Mouse (Mus musculus) MEL (cell line): ENCODE measurements at regions not wholly inside any gene's neighbourhood (a gene's known extent, or its start where the extent isn't known, plus 50 kb on each side); places are given as distances from the start of the nearest gene placed in this dataset.
A peak's percentile ranks its signal among the peaks of the same experiment; 100 is the strongest.

Experiments
- DNase-seq: peaks from one replicate; pipeline ENCODE4 v3.0.0; 2011; ENCODE audit warnings: low read depth, low spot score
- H3K27ac ChIP-seq: 2 replicates; pipeline ENCODE4 v1.5.1; 2012; ENCODE audit warnings: low read depth, mild to moderate bottlenecking, control low read depth, low read length, moderate library complexity; ENCODE audit not compliant: control insufficient read depth
- H3K27me3 ChIP-seq, 2 experiments: fragments of 150-350 bp in 1 of 2; sonication (generic) in 1 of 2; 2 replicates each; pipeline ENCODE4 v1.6.1; 2012; ENCODE audit warnings: low read length in 2 of 2, mild to moderate bottlenecking in 2 of 2, improper control_type of control experiment in 1 of 2, moderate library complexity in 1 of 2; ENCODE audit not compliant: insufficient read depth in 2 of 2, control insufficient read depth in 1 of 2
- H3K36me3 ChIP-seq, 2 experiments: 2 replicates each; pipeline ENCODE4 v1.6.1; 2012 to 2014; ENCODE audit warnings: low read length in 2 of 2, improper control_type of control experiment in 1 of 2, inconsistent platforms in 1 of 2, mild to moderate bottlenecking in 1 of 2; ENCODE audit not compliant: insufficient read depth in 2 of 2, control insufficient read depth in 1 of 2
- H3K4me1 ChIP-seq, 2 experiments: fragments of 150-350 bp in 1 of 2; sonication (generic) in 1 of 2; 2 replicates each; pipeline ENCODE4 v1.6.1; 2012; ENCODE audit warnings: low read length in 2 of 2, improper control_type of control experiment in 1 of 2, mild to moderate bottlenecking in 1 of 2; ENCODE audit not compliant: insufficient read depth in 2 of 2, control insufficient read depth in 1 of 2
- H3K4me3 ChIP-seq, 2 experiments: fragments of 150-350 bp in 1 of 2; sonication (generic) in 1 of 2; 2 replicates each; pipeline ENCODE4 v1.5.1; 2012; ENCODE audit warnings: low read depth in 2 of 2, low read length in 2 of 2, mild to moderate bottlenecking in 2 of 2, moderate library complexity in 2 of 2, control low read depth in 1 of 2, improper control_type of control experiment in 1 of 2; ENCODE audit not compliant: control insufficient read depth in 1 of 2, insufficient read depth in 1 of 2
- H3K79me2 ChIP-seq: 2 replicates; pipeline ENCODE4 v1.6.1; 2012; ENCODE audit warnings: mild to moderate bottlenecking, low read length, moderate library complexity; ENCODE audit not compliant: control insufficient read depth, poor library complexity, insufficient read depth
- H3K9ac ChIP-seq: 2 replicates; pipeline ENCODE4 v1.6.1; 2012; ENCODE audit warnings: low read depth, mild to moderate bottlenecking, control low read depth, low read length, moderate library complexity; ENCODE audit not compliant: control insufficient read depth, poor library complexity, severe bottlenecking
- H3K9me3 ChIP-seq: fragments of 150-350 bp; sonication (generic); replicated peaks from 2 replicates; pipeline ENCODE4 v1.6.1; 2012; ENCODE audit warnings: mild to moderate bottlenecking, low read length, improper control_type of control experiment, moderate library complexity; ENCODE audit not compliant: insufficient read depth
- CTCF ChIP-seq, 3 experiments: IDR thresholded peaks in 2 of 3; conservative IDR thresholded peaks in 1 of 3; 2 replicates each; pipeline ENCODE4 v1.5.1; 2011 to 2012; ENCODE audit warnings: low read length in 3 of 3, low read depth in 2 of 3, mild to moderate bottlenecking in 2 of 3, improper control_type of control experiment in 1 of 3, inconsistent platforms in 1 of 3, mixed read lengths in 1 of 3, moderate library complexity in 1 of 3; ENCODE audit not compliant: control insufficient read depth in 1 of 3, insufficient read depth in 1 of 3, poor library complexity in 1 of 3, severe bottlenecking in 1 of 3
- ELF1 ChIP-seq: IDR thresholded peaks from 2 replicates; pipeline ENCODE4 v1.6.1; 2014; ENCODE audit warnings: low read depth, mild to moderate bottlenecking, inconsistent platforms, low read length, improper control_type of control experiment, moderate library complexity
- HCFC1 ChIP-seq: IDR thresholded peaks from 2 replicates; pipeline ENCODE4 v1.6.1; 2012; ENCODE audit warnings: low read depth, mild to moderate bottlenecking, inconsistent platforms, low read length, improper control_type of control experiment, moderate library complexity
- MAX ChIP-seq: IDR thresholded peaks from 2 replicates; pipeline ENCODE4 v1.6.1; 2011; ENCODE audit warnings: low read length, improper control_type of control experiment
- MAZ ChIP-seq: IDR thresholded peaks from 2 replicates; pipeline ENCODE4 v1.6.1; 2012; ENCODE audit warnings: low read depth, mild to moderate bottlenecking, inconsistent platforms, low read length, improper control_type of control experiment
- MEF2A ChIP-seq: IDR thresholded peaks from 2 replicates; pipeline ENCODE4 v1.6.1; 2014; ENCODE audit warnings: low read depth, mild to moderate bottlenecking, inconsistent platforms, low read length, improper control_type of control experiment; ENCODE audit not compliant: poor library complexity, insufficient replicate concordance, severe bottlenecking; ENCODE audit errors: extremely low read depth
- SMC3 ChIP-seq: IDR thresholded peaks from 2 replicates; pipeline ENCODE4 v1.6.1; 2011; ENCODE audit warnings: low read depth, low read length, improper control_type of control experiment
- TAL1 ChIP-seq: IDR thresholded peaks from 2 replicates; pipeline ENCODE4 v1.6.1; 2012; ENCODE audit warnings: mild to moderate bottlenecking, inconsistent platforms, low read length, moderate library complexity, mixed read lengths
- TCF12 ChIP-seq: IDR thresholded peaks from 2 replicates; pipeline ENCODE4 v1.6.1; 2014; ENCODE audit warnings: low read depth, mild to moderate bottlenecking, inconsistent platforms, low read length, improper control_type of control experiment, moderate library complexity
- USF1 ChIP-seq: IDR thresholded peaks from 2 replicates; pipeline ENCODE4 v1.6.1; 2014; ENCODE audit warnings: low read depth, mild to moderate bottlenecking, inconsistent platforms, low read length, improper control_type of control experiment, moderate library complexity
- ZC3H11A ChIP-seq: IDR thresholded peaks from 2 replicates; pipeline ENCODE4 v1.6.1; 2012; ENCODE audit warnings: low read depth, mild to moderate bottlenecking, inconsistent platforms, low read length, improper control_type of control experiment
- ZMIZ1 ChIP-seq: IDR thresholded peaks from 2 replicates; pipeline ENCODE4 v1.6.1; 2012; ENCODE audit warnings: low read depth, mild to moderate bottlenecking, inconsistent platforms, low read length, improper control_type of control experiment, moderate library complexity

- TF ChIP-seq TAL1 (no peak), HCFC1 (no peak), MAX (no peak), TCF12 (no peak), ZMIZ1 (no peak), MEF2A (no peak), ZC3H11A (no peak), USF1 (no peak)
- H3K79me2 ChIP-seq, result no peaks in the 10 kb centered on the region
- DNase-seq, result no peak
These were observed 244.0 kb upstream of the Fam98a start for GRCm38 (mm10) chr17:75795772-75796171.

GRCm38 (mm10) chr17:75779770-75780169 is 228.0 kb upstream of the Fam98a start:
- Histone ChIP-seq H3K36me3 (no peaks in the 10 kb centered on the region), H3K27me3 (no peaks in the 10 kb centered on the region), H3K4me1 (no peaks in the 10 kb centered on the region), H3K9ac (no peak overlapping the region), H3K79me2 (no peaks in the 10 kb centered on the region), H3K4me3 (no peak overlapping the region), H3K27ac (no peak overlapping the region)
- DNase-seq, result peak; percentile 8
- no peak for TF ChIP-seq ELF1
- TF ChIP-seq SMC3, result peak; percentile 25; the same call in 1 of the 2 replicates
- peak in 1 of 3 experiments; percentile 37; a peak in 2 of 6 replicates for TF ChIP-seq CTCF (IDR thresholded peaks at IDR 0.05 in 2 of 3, conservative IDR thresholded peaks at IDR 0.05 in 1 of 3; ENCODE audit: control insufficient read depth in 1 of 3, insufficient read depth in 1 of 3, low read depth in 2 of 3, low read length in 3 of 3, poor library complexity in 1 of 3, severe bottlenecking in 1 of 3)
- TF ChIP-seq, all 39 proteins: peak for 2
- no peaks in the 10 kb centered on the region for H3K9me3 ChIP-seq

More at GRCm38 (mm10) chr17:75795772-75796171, 244.0 kb upstream of the Fam98a start:
- H3K4me3 ChIP-seq, result no peak overlapping the region
- no peaks in the 10 kb centered on the region for H3K4me1 ChIP-seq
- H3K9me3 ChIP-seq, result no peaks in the 10 kb centered on the region
- H3K36me3 ChIP-seq, result no peaks in the 10 kb centered on the region
- H3K9ac ChIP-seq, result no peak overlapping the region
- H3K27ac ChIP-seq, result no peak overlapping the region
- H3K27me3 ChIP-seq, result no peaks in the 10 kb centered on the region

- H3K9ac ChIP-seq, result no peak overlapping the region
- H3K9me3 ChIP-seq, result no peaks in the 10 kb centered on the region
- DNase-seq, result no peak
- H3K79me2 ChIP-seq, result no peaks in the 10 kb centered on the region
- no peak overlapping the region for H3K27ac ChIP-seq
- H3K27me3 ChIP-seq, result no peaks in the 10 kb centered on the region
- TF ChIP-seq ZC3H11A, result no peak
- no peak for TF ChIP-seq MAZ
- H3K4me1 ChIP-seq, result no peaks in the 10 kb centered on the region
- H3K4me3 ChIP-seq, result no peak overlapping the region
- H3K36me3 ChIP-seq, result no peaks in the 10 kb centered on the region
These were observed 224.9 kb upstream of the Fam98a start for GRCm38 (mm10) chr17:75776611-75777010.
